Mouse (Mus musculus): ENCODE measurements at regions not wholly inside any gene's neighbourhood (a gene's known extent, or its start where the extent isn't known, plus 50 kb on each side); places are given as distances from the start of the nearest gene placed in this dataset.

GRCm38 (mm10) chr10:53435181-53435874, 55.6 kb upstream of the Cep85l start:
- DNase-seq (ENCODE audit: low read depth, low spot score) = peak; percentile 33

DNA sequence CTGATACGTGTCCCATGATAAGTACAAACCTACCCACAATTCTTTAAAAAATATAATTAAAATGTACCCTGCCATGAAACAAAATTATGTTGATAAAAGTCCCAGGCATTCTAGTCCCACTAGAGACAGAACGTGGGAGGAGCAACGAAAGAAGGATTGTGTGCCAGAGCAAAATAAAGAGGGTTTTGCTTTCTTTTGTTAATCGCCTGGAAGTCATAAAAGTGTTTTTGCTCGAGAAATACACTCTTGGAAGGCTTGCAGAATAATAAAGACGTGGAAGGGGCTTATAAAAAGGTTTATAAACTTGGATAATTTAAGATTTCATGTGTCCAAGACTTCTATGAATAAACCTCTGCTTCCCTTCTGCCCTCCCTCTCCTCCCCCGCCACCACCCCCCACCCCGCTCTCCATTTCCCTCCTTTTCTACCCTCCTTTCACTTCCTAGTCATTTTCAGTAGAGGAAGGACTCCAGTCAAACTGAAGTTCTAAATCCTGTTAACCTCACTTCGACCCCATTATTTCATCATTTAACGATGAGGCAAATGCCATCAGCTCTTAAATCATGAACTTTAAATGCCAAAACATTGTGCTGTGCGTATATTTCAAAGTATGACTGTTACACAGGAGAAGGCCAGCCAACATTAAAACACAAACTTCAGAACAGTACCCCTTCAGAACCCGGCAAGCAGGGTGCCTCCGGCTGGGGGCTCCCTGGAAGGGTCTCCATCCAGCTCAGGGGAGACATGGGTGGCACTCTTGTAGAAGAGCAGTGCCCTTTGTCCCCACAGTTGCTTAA, 54.8 kb upstream of the Cep85l start:
- DNase-seq (ENCODE audit: low read depth, low spot score) = no peak

- DNase-seq (ENCODE audit: low read depth, low spot score) = no peak
Observed at GRCm38 (mm10) chr10:53432794-53433193, 53.0 kb upstream of the Cep85l start.

GRCm38 (mm10) chr10:53429539-53430344, 50.0 kb upstream of the Cep85l start:
- DNase-seq (ENCODE audit: low read depth, low spot score) = no peak
